Mouse (Mus musculus): ENCODE results near the gene Nifk. TPM values are rescaled to one million over a fixed set of nuclear protein-coding genes. Genes with fewer than 3 reads are reported as not detected.

The Nifk gene
- polyA plus RNA-seq, 1 experiment, result 8.1 TPM

DNA sequence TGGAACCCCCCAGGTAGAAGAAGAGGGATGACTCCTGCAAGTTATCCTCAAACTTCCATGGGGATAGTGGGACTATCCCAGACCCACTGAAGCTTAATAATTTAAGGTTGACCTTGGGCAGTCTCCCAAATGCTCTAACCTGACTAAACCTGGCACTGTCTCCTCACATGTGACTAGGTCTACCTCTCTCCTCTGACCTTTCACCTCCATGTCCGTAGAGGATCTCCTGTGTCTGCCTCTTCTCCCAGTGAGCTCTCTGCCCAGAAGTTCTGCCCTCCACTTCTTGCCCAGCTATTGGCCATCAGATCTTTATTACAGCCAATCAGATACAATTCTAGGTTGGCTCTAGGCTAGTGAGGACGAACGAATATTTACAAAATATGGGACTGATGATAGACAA, 28.3 kb downstream of the Nifk start:
- no peak for TF ChIP-seq GATA1 (IDR thresholded peaks at IDR 0.05; ENCODE audit: low read length)

- no peak for TF ChIP-seq GATA1 (IDR thresholded peaks at IDR 0.05; ENCODE audit: low read length)
Observed at GRCm38 (mm10) chr1:118359071-118359761, 37.6 kb downstream of the Nifk start.

DNA sequence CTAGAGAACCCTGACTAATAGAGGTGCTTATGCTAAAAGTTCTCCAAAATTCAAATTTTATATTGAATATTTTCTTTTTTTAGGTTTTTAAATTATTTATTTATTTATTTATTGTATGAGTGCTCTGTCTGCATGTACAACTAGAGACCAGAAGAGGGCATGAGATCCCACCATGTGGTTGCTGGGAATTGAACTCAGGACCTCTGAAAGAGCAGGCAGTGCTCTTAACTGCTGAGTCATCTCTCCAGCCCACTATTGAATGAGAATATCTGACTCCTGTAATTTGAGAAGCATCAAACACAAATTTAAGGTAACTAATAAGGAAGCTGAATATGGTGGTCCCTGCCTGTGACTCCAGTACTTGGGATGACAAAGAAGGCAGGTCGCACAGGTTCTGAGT, 46.3 kb downstream of the Nifk start:
- TF ChIP-seq GATA1 (IDR thresholded peaks at IDR 0.05; ENCODE audit: low read length), result no peak

GRCm38 (mm10) chr1:118368721-118369461, 47.3 kb downstream of the Nifk start:
- no peak for TF ChIP-seq GATA1 (IDR thresholded peaks at IDR 0.05; ENCODE audit: low read length)

GRCm38 (mm10) chr1:118377784-118378183, 56.1 kb downstream of the Nifk start:
- TF ChIP-seq GATA1 (IDR thresholded peaks at IDR 0.05; ENCODE audit: low read length), result no peak

- TF ChIP-seq GATA1 (IDR thresholded peaks at IDR 0.05; ENCODE audit: low read length), result no peak
Observed at GRCm38 (mm10) chr1:118380105-118380786, 58.6 kb downstream of the Nifk start.

Other genes starting within 250 kb of the Nifk start
- not detected in 2 replicates for gene Gm29106, start 145.3 kb upstream of the Nifk start, polyA plus RNA-seq (2012)
- gene Tsn, start 10.1 kb upstream of the Nifk start, polyA plus RNA-seq (2012), result 14.1 and 17.0 TPM in 2 replicates
- 37.9 and 44.3 TPM in 2 replicates for gene Clasp1, start 67.2 kb downstream of the Nifk start, polyA plus RNA-seq (2012)